13 mouse cellular contexts compared by ENCODE assay signal in the genomic region with DNA sequence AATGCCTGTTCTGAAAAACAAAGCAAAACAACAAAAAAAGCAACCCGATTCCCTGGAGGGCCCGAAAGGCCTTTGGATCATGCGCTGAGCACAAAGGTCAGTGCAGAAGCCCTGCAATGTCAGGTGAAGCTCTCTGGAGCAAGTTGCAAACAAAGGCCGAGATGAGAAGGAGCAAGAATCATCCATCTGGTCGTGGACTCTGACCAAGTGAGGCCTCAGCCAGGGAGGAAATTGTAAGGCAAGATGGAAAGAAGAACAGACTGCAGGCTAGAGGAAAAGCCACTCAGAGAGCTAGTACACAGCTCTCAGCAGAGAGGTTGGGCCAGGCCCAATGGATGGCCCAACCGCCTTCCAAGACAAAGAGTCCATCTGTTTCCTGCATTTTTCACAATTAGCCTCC. TPM values are rescaled to one million over a fixed set of nuclear protein-coding genes. Genes with fewer than 3 reads are reported as not detected.
DNase-seq lines count a peak whose midpoint lies in the region; ATAC-seq and TF ChIP-seq lines count a peak whose summit lies in the region.
"Had no signal": no experiment of that assay in that cellular context is flagged by ENCODE, and none has a peak within 500 bp of the region (broad histone marks: within the 10 kb centered on the region; RNA-seq: fewer than 3 reads in every experiment).

No protein-coding gene starts in this region.

- DNase-seq in gastrocnemius, adult 18-20 months (ENCODE audit: low spot score): peak; percentile 24
- DNase-seq in gastrocnemius, postnatal 10 days: no peak
- DNase-seq in kidney, adult 8-10 months: peak; percentile 46 to 48
- DNase-seq in kidney, postnatal 4 days: no peak
- peak; percentile 19 for DNase-seq in kidney, postnatal 10 days
- no peak for DNase-seq in liver, postnatal 0 days
- DNase-seq in T-cell, adult 2 months (ENCODE audit: low spot score): no peak
- DNase-seq: retina, postnatal 1 day had no signal

- no peak for TF ChIP-seq EP300 in liver, postnatal 0 days (IDR thresholded peaks at IDR 0.05; ENCODE audit: low read depth)

- no peak overlapping the region for H3K27ac ChIP-seq in liver, postnatal 0 days (ENCODE audit: low read depth)
- no peak overlapping the region for H3K27ac ChIP-seq in hindbrain, embryonic 16.5 days (ENCODE audit: low read depth, low read length)
- H3K27ac ChIP-seq: embryonic facial prominence, embryonic 13.5 days; hindbrain, embryonic 12.5 days; limb, embryonic 13.5 days; neural tube, embryonic 15.5 days had no signal

- WGBS in liver, postnatal 0 days (ENCODE audit: insufficient replicate concordance): 72% methylated on average over 6 of the region's 6 CpGs
- 81% methylated on average over 6 of the region's 6 CpGs for WGBS in hindbrain, embryonic 16.5 days

- no peaks in the 10 kb centered on the region for H3K36me3 ChIP-seq in liver, postnatal 0 days (replicated peaks; ENCODE audit: insufficient read depth, low read length)
- no peaks in the 10 kb centered on the region for H3K36me3 ChIP-seq in hindbrain, embryonic 16.5 days (ENCODE audit: control insufficient read depth, insufficient read depth, low read length)
- H3K36me3 ChIP-seq: embryonic facial prominence, embryonic 13.5 days; hindbrain, embryonic 12.5 days; limb, embryonic 13.5 days; neural tube, embryonic 15.5 days had no signal

- no peak overlapping the region for H3K9ac ChIP-seq in liver, postnatal 0 days (replicated peaks)
- H3K9ac ChIP-seq in hindbrain, embryonic 16.5 days (ENCODE audit: low read depth, low read length): no peak overlapping the region
- H3K9ac ChIP-seq: embryonic facial prominence, embryonic 13.5 days; hindbrain, embryonic 12.5 days; limb, embryonic 13.5 days; neural tube, embryonic 15.5 days had no signal

- TF ChIP-seq CTCF in liver, postnatal 0 days (IDR thresholded peaks at IDR 0.05; ENCODE audit: low read depth): no peak

- H3K27me3 ChIP-seq in liver, postnatal 0 days (ENCODE audit: insufficient read depth, low read length): no peaks in the 10 kb centered on the region
- no peaks in the 10 kb centered on the region for H3K27me3 ChIP-seq in hindbrain, embryonic 16.5 days (replicated peaks; ENCODE audit: control insufficient read depth, insufficient read depth, low read length)
- H3K27me3 ChIP-seq: embryonic facial prominence, embryonic 13.5 days; hindbrain, embryonic 12.5 days; limb, embryonic 13.5 days; neural tube, embryonic 15.5 days had no signal

- ATAC-seq in liver, postnatal 0 days: no peak
- no peak for ATAC-seq in hindbrain, embryonic 16.5 days

- H3K4me1 ChIP-seq in liver, postnatal 0 days (ENCODE audit: insufficient read depth): 0 out of 2 replicates have a peak, but pooled peaks cover 6% of the 10 kb centered on the region
- H3K4me1 ChIP-seq in hindbrain, embryonic 16.5 days (ENCODE audit: control insufficient read depth, insufficient read depth, low read depth, low read length): 0 out of 2 replicates have a peak, but pooled peaks cover 2% of the 10 kb centered on the region

- no peak overlapping the region for H3K4me2 ChIP-seq in liver, postnatal 0 days (ENCODE audit: low read depth, low read length)
- H3K4me2 ChIP-seq in hindbrain, embryonic 16.5 days (ENCODE audit: low read length): no peak overlapping the region
- H3K4me2 ChIP-seq: embryonic facial prominence, embryonic 13.5 days; hindbrain, embryonic 12.5 days; limb, embryonic 13.5 days; neural tube, embryonic 15.5 days had no signal

- no peaks in the 10 kb centered on the region for H3K9me3 ChIP-seq in liver, postnatal 0 days (ENCODE audit: low read length)
- no peaks in the 10 kb centered on the region for H3K9me3 ChIP-seq in hindbrain, embryonic 16.5 days (ENCODE audit: control insufficient read depth, low read length)
- H3K9me3 ChIP-seq: embryonic facial prominence, embryonic 13.5 days; hindbrain, embryonic 12.5 days; limb, embryonic 13.5 days; neural tube, embryonic 15.5 days had no signal

- H3K4me3 ChIP-seq in liver, postnatal 0 days (ENCODE audit: low read depth, low read length): no peak overlapping the region
- H3K4me3 ChIP-seq in hindbrain, embryonic 16.5 days (ENCODE audit: low read length): no peak overlapping the region
- H3K4me3 ChIP-seq: embryonic facial prominence, embryonic 13.5 days; hindbrain, embryonic 12.5 days; limb, embryonic 13.5 days; neural tube, embryonic 15.5 days had no signal

RNA-seq across cellular contexts. Expression of a gene that starts 32.1 kb away (rescaled TPM):
- 1 to 10 TPM; 2.5 to 3.9 TPM for total RNA-seq in gastrocnemius, adult 18-20 months (2021)
- 1 to 10 TPM; 6.0 to 6.9 TPM for total RNA-seq in gastrocnemius, postnatal 10 days (2021)
- polyA plus RNA-seq in liver, postnatal 0 days (2015; fragmentation: Nextera tagmentation; extraction: Ambion mirVana): 11.6 and 13.9 TPM in 2 replicates
- polyA plus RNA-seq in hindbrain, embryonic 16.5 days (2015; fragmentation: Nextera tagmentation; extraction: Ambion mirVana): 25.7 and 28.7 TPM in 2 replicates

RNA-seq across cellular contexts. Expression of a gene that starts 32.9 kb away (rescaled TPM):
- 1 to 10 TPM; 7.9 to 8.1 TPM for total RNA-seq in gastrocnemius, adult 18-20 months (2021)
- 1 to 10 TPM; 8.2 to 9.8 TPM for total RNA-seq in gastrocnemius, postnatal 10 days (2021)
- 8.2 and 9.3 TPM in 2 replicates for polyA plus RNA-seq in liver, postnatal 0 days (2015; fragmentation: Nextera tagmentation; extraction: Ambion mirVana)
- polyA plus RNA-seq in hindbrain, embryonic 16.5 days (2015; fragmentation: Nextera tagmentation; extraction: Ambion mirVana): 15.8 and 16.6 TPM in 2 replicates

Comparison
In these comparisons a context has a peak if more than half of its experiments do, and no peak if none do; other contexts are left out.
1. DNase-seq: peak in gastrocnemius, adult 18-20 months (single experiment), kidney, adult 8-10 months (2 of 2) and kidney, postnatal 10 days (single experiment); none in gastrocnemius, postnatal 10 days (single experiment), kidney, postnatal 4 days (0 of 2), liver, postnatal 0 days (single experiment) and T-cell, adult 2 months (single experiment).